Mouse (Mus musculus): ENCODE data around the gene Slc25a3.

The Slc25a3 gene

GRCm38 (mm10) chr10:91083393-91083927, 40.4 kb downstream of the Slc25a3 start:
- no peak for DNase-seq

- DNase-seq, result peak; percentile 100
Observed at GRCm38 (mm10) chr10:91082550-91083392, 41.1 kb downstream of the Slc25a3 start, which contains the start of the genes Apaf1 and Ikbip. TSS of gene Apaf1 (minus strand) at chr10:91082770. TSS of gene Ikbip (plus strand) at chr10:91082940.

- DNase-seq, result peak in 1 of 2 experiments; percentile 21
Observed at GRCm38 (mm10) chr10:91081959-91082507, 41.8 kb downstream of the Slc25a3 start.

- DNase-seq, result no peak
Observed at GRCm38 (mm10) chr10:91080540-91080939, 43.3 kb downstream of the Slc25a3 start.

GRCm38 (mm10) chr10:91076667-91077066, 47.2 kb downstream of the Slc25a3 start:
- no peak for DNase-seq

GRCm38 (mm10) chr10:91073345-91073744, 50.5 kb downstream of the Slc25a3 start:
- no peak for DNase-seq

GRCm38 (mm10) chr10:91071768-91072167, 52.1 kb downstream of the Slc25a3 start:
- DNase-seq, result no peak
